Mouse (Mus musculus): ENCODE measurements at regions not wholly inside any gene's neighbourhood (a gene's known extent, or its start where the extent isn't known, plus 50 kb on each side); places are given as distances from the start of the nearest gene placed in this dataset.

- Histone ChIP-seq H3K27ac (ENCODE audit: low read depth, low read length) (no peak overlapping the region), H3K9me3 (ENCODE audit: control insufficient read depth) (no peaks in the 10 kb centered on the region), H3K4me3 (ENCODE audit: low read depth, low read length) (no peak overlapping the region), H3K36me3 (ENCODE audit: control insufficient read depth, insufficient read depth) (no peaks in the 10 kb centered on the region), H3K4me1 (replicated peaks; ENCODE audit: control insufficient read depth, insufficient read depth, low read length) (no peaks in the 10 kb centered on the region), H3K9ac (ENCODE audit: low read depth, low read length) (no peak overlapping the region), H3K4me2 (replicated peaks; ENCODE audit: low read depth) (no peak overlapping the region), H3K27me3 (replicated peaks; ENCODE audit: control insufficient read depth, insufficient read depth, low read length) (no peaks in the 10 kb centered on the region)
- WGBS: 64% methylated on average over 6 of the region's 6 CpGs
- no peak for ATAC-seq
- TF ChIP-seq CTCF (IDR thresholded peaks at IDR 0.05; ENCODE audit: low read depth): no peak
Observed at GRCm38 (mm10) chr2:72581136-72581535, 105.2 kb downstream of the Cdca7 start.

- Histone ChIP-seq H3K4me1 (replicated peaks; ENCODE audit: control insufficient read depth, insufficient read depth, low read length) (no peaks in the 10 kb centered on the region), H3K4me2 (replicated peaks; ENCODE audit: low read depth) (no peak overlapping the region), H3K27ac (ENCODE audit: low read depth, low read length) (no peak overlapping the region), H3K9ac (ENCODE audit: low read depth, low read length) (no peak overlapping the region), H3K36me3 (ENCODE audit: control insufficient read depth, insufficient read depth) (no peaks in the 10 kb centered on the region), H3K9me3 (ENCODE audit: control insufficient read depth) (no peaks in the 10 kb centered on the region), H3K27me3 (replicated peaks; ENCODE audit: control insufficient read depth, insufficient read depth, low read length) (no peaks in the 10 kb centered on the region), H3K4me3 (ENCODE audit: low read depth, low read length) (no peak overlapping the region)
- 67% methylated on average over 7 of the region's 7 CpGs for WGBS
- no peak for TF ChIP-seq CTCF (IDR thresholded peaks at IDR 0.05; ENCODE audit: low read depth)
- no peak for ATAC-seq
Observed at GRCm38 (mm10) chr2:72588814-72589213, 112.9 kb downstream of the Cdca7 start.

- ATAC-seq: no peak
- Histone ChIP-seq H3K4me3 (ENCODE audit: low read depth, low read length) (no peak overlapping the region), H3K9ac (ENCODE audit: low read depth, low read length) (no peak overlapping the region), H3K4me2 (replicated peaks; ENCODE audit: low read depth) (no peak overlapping the region), H3K27me3 (replicated peaks; ENCODE audit: control insufficient read depth, insufficient read depth, low read length) (no peaks in the 10 kb centered on the region), H3K36me3 (ENCODE audit: control insufficient read depth, insufficient read depth) (no peaks in the 10 kb centered on the region), H3K27ac (ENCODE audit: low read depth, low read length) (no peak overlapping the region), H3K9me3 (ENCODE audit: control insufficient read depth) (no peaks in the 10 kb centered on the region), H3K4me1 (replicated peaks; ENCODE audit: control insufficient read depth, insufficient read depth, low read length) (no peaks in the 10 kb centered on the region)
- TF ChIP-seq CTCF (IDR thresholded peaks at IDR 0.05; ENCODE audit: low read depth): no peak
- 38% methylated on average over 3 of the region's 3 CpGs for WGBS
Observed at GRCm38 (mm10) chr2:72592011-72592410, 116.1 kb downstream of the Cdca7 start.

- no peak for ATAC-seq
- Histone ChIP-seq H3K9me3 (ENCODE audit: control insufficient read depth) (no peaks in the 10 kb centered on the region), H3K4me2 (replicated peaks; ENCODE audit: low read depth) (no peak overlapping the region), H3K36me3 (ENCODE audit: control insufficient read depth, insufficient read depth) (no peaks in the 10 kb centered on the region), H3K4me1 (replicated peaks; ENCODE audit: control insufficient read depth, insufficient read depth, low read length) (no peaks in the 10 kb centered on the region), H3K4me3 (ENCODE audit: low read depth, low read length) (no peak overlapping the region), H3K9ac (ENCODE audit: low read depth, low read length) (no peak overlapping the region), H3K27me3 (replicated peaks; ENCODE audit: control insufficient read depth, insufficient read depth, low read length) (no peaks in the 10 kb centered on the region), H3K27ac (ENCODE audit: low read depth, low read length) (no peak overlapping the region)
- TF ChIP-seq CTCF (IDR thresholded peaks at IDR 0.05; ENCODE audit: low read depth): no peak
- 61% methylated on average over 14 of the region's 14 CpGs for WGBS
Observed at GRCm38 (mm10) chr2:72596994-72597925, 121.3 kb downstream of the Cdca7 start.

GRCm38 (mm10) chr2:72597941-72598340 lies 122.0 kb downstream of the Cdca7 start:
- Histone ChIP-seq H3K27ac (ENCODE audit: low read depth, low read length) (no peak overlapping the region), H3K36me3 (ENCODE audit: control insufficient read depth, insufficient read depth) (no peaks in the 10 kb centered on the region), H3K4me1 (replicated peaks; ENCODE audit: control insufficient read depth, insufficient read depth, low read length) (no peaks in the 10 kb centered on the region), H3K4me3 (ENCODE audit: low read depth, low read length) (no peak overlapping the region), H3K27me3 (replicated peaks; ENCODE audit: control insufficient read depth, insufficient read depth, low read length) (no peaks in the 10 kb centered on the region), H3K4me2 (replicated peaks; ENCODE audit: low read depth) (no peak overlapping the region), H3K9me3 (ENCODE audit: control insufficient read depth) (no peaks in the 10 kb centered on the region), H3K9ac (ENCODE audit: low read depth, low read length) (no peak overlapping the region)
- 73% methylated on average over 9 of the region's 9 CpGs for WGBS
- ATAC-seq: no peak
- TF ChIP-seq CTCF (IDR thresholded peaks at IDR 0.05; ENCODE audit: low read depth): no peak

GRCm38 (mm10) chr2:72600723-72601122 lies 124.8 kb downstream of the Cdca7 start:
- H3K9ac ChIP-seq (ENCODE audit: low read depth, low read length): no peak overlapping the region
- no peaks in the 10 kb centered on the region for H3K9me3 ChIP-seq (ENCODE audit: control insufficient read depth)
- H3K36me3 ChIP-seq (ENCODE audit: control insufficient read depth, insufficient read depth): no peaks in the 10 kb centered on the region
- no peak for ATAC-seq
- no peak overlapping the region for H3K4me3 ChIP-seq (ENCODE audit: low read depth, low read length)
- TF ChIP-seq CTCF (IDR thresholded peaks at IDR 0.05; ENCODE audit: low read depth): no peak
- H3K4me2 ChIP-seq (replicated peaks; ENCODE audit: low read depth): no peak overlapping the region
- no peak overlapping the region for H3K27ac ChIP-seq (ENCODE audit: low read depth, low read length)
- no peaks in the 10 kb centered on the region for H3K4me1 ChIP-seq (replicated peaks; ENCODE audit: control insufficient read depth, insufficient read depth, low read length)
- H3K27me3 ChIP-seq (replicated peaks; ENCODE audit: control insufficient read depth, insufficient read depth, low read length): no peaks in the 10 kb centered on the region

All from intestine, postnatal 0 days (tissue).